Mouse (Mus musculus) neutrophil, adult 5-6 weeks (primary cell): ENCODE measurements around the gene Ldlrad1. TPM values are rescaled to one million over a fixed set of nuclear protein-coding genes. Genes with fewer than 3 reads are reported as not detected.

Experiments
- ATAC-seq: fragments of 151-379, 151-347 bp; 2 replicates; pipeline ENCODE4 v1.8.0; 2017; ENCODE audit warnings: mild to moderate bottlenecking, moderate TSS enrichment; ENCODE audit not compliant: insufficient number of reproducible peaks, poor library complexity, low FRiP score, severe bottlenecking; ENCODE audit errors: extremely low read depth
- total RNA-seq: library from RNA; stranded (forward); fragments of 200-1000 nt; gene quantifications from 2 replicates; pipeline ENCODE4 v1.2.3, GENCODE M21; 2017

The Ldlrad1 gene
- total RNA-seq, 1 experiment from 2014 or later, result 0.70 TPM

- no peak for ATAC-seq
Measured at GRCm38 (mm10) chr4:107203001-107203400, 6.0 kb upstream of the Ldlrad1 start.

GRCm38 (mm10) chr4:107207016-107207415, 2.0 kb upstream of the Ldlrad1 start:
- no peak for ATAC-seq

DNA sequence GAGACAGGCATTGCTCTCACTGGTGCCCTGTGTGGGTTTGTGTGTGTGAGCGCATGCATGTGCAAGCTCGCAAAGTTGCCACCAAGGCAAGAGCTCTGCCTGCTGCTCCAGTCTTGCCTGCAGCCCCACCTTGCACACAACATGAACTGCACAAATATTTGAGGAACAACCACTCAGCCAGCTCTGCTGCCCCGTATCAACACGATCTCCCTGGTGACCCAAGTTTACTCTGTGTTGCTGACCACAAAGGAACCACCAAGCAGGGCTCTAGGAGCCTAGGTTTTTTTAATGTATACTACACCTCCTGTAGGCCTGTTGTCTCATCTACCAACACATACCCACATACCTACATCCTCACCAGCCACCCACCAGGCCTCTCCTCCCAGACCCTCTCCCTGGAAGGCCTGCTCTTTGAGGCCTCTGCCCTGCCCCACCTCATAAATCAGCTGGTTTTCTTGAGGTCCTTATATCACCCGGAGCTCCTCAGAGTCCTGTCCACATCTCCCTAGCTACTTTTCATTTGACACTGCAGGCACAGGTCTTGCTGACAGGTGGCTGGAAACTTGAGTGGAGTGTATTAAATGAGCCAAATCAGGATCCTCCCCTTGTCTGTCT, 1.6 kb downstream of the Ldlrad1 start:
- no peak for ATAC-seq

DNA sequence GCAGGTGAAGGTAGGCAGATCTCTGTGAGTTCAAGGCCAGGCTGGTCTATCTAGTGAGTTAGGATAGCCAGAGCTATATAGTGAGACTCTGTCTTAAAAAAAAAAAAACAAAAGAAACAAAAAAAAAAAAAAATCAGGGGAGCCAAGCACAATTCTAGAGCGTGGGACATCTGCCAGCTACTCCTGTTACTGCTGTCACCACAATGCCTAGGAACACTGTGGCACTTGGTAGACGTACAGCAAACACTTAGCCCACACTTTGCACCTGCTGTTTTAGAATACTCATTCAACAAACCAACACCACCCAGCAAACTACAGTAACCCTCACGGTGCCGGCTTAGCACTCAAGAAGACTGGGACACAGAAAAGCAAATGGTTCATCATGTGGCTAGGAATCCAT, 2.5 kb downstream of the Ldlrad1 start:
- ATAC-seq, result no peak

GRCm38 (mm10) chr4:107211936-107212335, 3.0 kb downstream of the Ldlrad1 start:
- ATAC-seq, result no peak

DNA sequence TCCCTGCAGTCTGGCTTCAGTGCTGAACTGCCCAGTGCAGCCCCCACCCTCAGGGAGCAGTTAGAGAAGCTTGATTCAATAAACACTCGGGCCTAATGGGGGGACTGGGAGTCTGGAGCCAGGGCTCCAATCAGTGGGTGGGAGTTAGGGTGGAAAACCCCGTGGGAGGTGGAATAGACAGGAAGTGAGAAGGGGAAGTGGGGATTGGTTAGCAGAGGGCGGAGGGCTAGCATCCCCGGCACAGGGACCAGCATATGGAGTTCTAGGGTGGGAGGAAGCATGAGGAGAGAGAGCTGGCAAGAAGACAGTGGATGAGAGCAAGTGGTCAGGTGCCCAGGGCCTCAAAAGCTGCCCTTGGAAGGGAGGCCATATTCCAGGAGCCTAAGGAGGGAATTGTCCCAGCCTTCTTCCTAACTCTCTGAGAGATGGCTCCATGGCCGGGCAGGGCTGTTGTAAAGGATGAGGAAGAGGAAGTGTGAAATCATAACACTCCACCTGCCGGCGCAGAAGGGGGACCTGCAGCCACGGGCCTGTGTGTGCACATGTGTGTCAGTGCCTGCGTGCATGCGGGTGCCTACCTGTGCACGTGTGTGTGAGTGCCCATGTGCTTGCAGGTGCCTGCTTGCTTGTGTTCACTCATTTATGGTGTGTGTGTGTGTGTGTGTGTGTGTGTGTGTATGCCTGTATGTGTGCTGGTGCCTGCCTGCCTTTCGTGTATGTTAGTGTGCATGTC, 4.5 kb downstream of the Ldlrad1 start:
- ATAC-seq, result no peak

GRCm38 (mm10) chr4:107217574-107217973, 8.6 kb downstream of the Ldlrad1 start:
- ATAC-seq, result no peak

GRCm38 (mm10) chr4:107221524-107221923, 12.5 kb downstream of the Ldlrad1 start:
- ATAC-seq, result no peak

DNA sequence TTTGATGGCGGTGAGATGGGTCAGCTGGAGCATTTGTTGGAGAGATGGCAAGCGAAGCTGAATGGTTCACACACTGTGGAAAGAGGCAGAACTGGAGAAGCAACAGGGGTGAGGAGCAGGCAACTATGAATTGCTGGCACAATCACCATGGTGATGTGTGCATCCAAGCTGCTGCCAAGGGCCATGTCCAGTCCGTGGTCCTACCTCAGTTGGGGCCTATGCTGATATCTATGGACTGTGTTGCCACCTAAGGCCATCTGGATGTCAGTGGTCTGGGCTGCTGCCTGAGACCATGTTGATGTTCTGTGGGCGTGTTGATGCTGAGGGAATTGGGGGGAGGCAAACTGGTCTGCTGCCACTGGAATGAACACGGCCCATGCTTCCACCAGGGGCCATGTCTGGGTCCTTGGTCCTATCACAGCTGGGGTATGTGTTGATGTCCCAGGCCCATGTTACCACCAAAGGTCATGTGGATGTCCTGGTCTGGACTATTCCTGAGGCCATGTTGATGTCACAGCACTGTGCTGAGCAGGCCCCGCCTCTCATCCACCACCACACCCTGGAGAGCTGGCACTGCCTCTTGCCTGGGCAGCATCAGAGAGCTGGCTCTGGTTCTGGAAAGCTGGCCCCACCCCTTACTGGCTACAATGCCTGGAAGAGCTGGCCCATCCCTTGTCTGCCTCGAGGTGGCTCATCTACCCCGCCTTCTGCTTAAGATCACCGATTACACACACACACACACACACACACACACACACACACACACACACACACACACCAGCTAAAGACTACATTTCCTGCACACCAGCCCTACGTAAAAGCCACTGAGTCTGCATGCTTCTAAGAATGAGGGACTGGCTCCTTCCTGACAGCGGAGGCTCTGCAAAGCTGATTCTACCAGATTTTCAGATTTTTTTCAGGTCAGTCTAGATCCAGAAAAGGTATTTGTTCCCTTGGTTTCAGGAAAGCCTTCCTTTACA, 14.5 kb downstream of the Ldlrad1 start:
- ATAC-seq, result no peak

- ATAC-seq, result no peak
Measured at GRCm38 (mm10) chr4:107226313-107226712, 17.3 kb downstream of the Ldlrad1 start.

DNA sequence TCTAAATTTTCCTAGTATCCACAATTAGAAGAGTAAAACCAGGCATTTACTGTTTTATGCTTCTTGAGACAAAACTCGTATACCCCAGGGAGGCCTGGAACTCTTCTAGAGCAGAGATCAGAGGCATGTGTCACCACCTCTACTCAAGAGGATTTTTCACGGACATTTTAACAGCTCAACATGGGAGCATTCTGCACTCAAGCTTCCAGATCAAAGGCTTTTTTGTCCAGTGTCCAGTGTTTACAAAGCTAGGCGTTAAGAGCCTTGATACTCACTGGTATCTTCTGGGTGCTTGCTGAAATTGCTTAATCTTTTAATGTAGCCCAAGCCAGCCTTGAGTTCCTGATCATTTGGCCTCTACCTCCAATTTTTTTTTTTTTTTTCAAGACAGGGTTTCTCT, 23.2 kb downstream of the Ldlrad1 start:
- no peak for ATAC-seq

DNA sequence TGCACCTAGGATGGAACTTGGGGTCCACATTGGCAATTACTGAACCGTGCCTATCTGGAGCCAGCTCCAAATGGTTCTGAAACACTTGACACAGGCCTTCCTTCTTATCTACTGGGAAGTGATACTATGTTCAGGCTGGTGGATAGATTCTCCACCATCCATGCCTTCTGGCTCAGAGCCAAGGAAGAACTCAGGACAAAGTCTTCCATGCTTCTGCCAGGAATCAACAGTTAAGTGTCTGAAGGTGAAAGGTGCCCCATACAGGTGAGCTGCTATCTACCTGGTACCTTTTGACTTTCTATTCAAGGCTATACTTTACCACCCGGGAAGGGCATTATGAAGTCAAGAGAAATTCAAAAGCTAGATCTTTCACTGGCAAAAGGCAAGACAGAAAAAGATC, 29.3 kb downstream of the Ldlrad1 start:
- ATAC-seq, result no peak

GRCm38 (mm10) chr4:107240196-107240595, 31.2 kb downstream of the Ldlrad1 start:
- no peak for ATAC-seq

DNA sequence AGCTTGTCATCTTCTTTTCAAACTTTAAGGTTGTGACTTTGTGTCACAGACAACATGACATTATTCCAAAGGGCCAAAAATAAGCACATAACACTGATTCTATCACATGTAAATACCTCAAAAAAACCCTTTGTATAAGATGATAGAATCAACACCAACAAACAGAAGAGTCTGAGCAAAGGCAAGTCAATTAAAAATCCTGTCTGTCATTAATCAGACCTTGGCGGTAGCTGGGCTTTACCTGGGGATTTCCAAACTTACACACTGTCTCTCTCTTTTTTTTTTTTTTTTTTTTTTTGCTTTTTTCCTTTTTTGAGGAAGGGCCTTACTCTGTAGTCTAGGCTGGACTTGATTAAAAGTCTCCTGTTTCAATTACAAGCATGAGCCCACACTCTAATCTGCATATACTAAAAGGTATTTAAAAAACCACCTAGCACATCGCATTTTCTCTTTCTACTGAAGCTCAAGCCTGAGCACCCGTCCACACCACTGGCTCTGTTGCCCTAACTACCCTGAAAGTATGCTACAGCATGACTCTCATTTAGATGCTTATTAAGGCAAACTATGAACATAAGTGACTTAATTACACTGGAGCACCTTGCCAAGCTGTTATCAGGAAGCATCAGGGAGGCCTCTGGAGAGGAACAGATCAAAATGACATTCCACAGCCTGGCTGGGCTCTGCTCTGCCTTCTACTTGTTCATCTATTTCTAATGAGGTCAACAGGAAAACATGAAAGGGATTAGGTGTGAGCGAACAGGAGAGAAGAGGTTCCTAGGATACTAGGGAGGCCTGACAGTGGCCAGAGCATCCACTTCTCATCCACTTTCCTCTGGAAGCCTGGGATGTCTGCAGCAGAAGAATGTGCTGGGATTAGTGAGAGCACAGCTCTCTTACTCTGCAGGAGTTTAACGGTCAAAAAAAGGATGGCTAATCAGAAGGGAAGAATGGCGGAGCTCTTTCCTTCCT, 34.7 kb downstream of the Ldlrad1 start:
- no peak for ATAC-seq

GRCm38 (mm10) chr4:107245368-107245767, 36.4 kb downstream of the Ldlrad1 start:
- no peak for ATAC-seq

DNA sequence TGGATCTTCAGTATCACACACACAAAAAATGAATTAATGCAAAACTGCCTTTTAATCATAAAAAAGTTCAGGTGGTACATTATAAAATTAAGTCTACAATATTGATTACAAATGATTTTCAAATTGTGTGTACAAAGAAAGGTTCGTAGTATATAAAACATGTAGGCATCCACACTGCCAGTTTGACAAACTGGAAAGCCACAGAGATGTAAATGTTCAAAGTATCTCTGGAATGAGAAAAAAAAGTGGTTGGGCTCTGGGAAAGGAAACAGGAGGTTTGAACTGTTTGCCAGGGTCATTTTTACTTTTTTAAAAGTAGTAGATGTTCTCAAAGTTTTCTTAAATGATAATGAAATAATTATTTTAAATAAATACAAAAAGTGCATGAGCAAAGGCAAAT, 37.1 kb downstream of the Ldlrad1 start:
- no peak for ATAC-seq

DNA sequence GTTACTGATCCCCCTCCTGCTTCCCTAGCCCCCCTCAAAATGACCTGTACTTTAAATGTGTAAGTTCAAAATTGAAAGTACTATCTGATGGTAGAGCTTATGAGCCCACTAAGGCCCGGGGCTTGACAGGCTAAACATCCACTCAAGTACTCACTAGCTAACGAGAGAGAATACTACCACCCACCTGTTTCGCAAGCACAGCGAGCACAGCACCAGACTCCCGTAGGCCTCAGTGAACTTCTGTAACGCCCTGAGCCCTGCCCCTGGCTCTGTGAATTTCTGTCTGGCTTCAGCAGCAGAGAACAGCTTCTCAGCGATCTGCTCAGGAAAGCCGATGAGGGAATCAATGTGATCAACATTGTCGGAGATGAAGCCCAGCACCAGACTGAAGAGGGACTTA, 38.1 kb downstream of the Ldlrad1 start:
- no peak for ATAC-seq

DNA sequence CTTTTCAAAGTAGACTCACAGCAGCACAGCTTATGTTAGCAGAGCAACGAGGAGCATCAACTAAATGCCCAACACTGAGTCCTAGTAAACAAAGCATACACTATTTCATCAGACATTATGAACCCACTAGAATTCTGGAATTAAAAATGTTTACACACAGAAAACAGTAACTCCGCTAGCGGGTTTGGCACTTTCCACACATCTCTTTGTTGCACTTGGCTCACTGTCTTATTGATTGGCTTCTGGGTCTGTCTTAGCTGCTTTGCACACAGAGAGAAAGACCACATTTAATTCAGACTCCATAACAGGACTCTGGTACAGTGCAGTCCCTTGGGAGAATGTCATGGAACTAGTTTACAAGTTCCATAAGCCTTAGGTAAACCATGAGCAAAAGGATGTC, 39.1 kb downstream of the Ldlrad1 start:
- ATAC-seq, result no peak

GRCm38 (mm10) chr4:107249471-107249870, 40.5 kb downstream of the Ldlrad1 start:
- no peak for ATAC-seq
